Mouse (Mus musculus): ENCODE measurements around the gene Nfkbil1. TPM values are rescaled to one million over a fixed set of nuclear protein-coding genes. Genes with fewer than 3 reads are reported as not detected.
"Not testable (repeated sequence)": the region's sequence is repeated elsewhere in the genome, so short reads cannot be mapped to it uniquely, and the experiment has no call there.

The Nfkbil1 gene
- polyA plus RNA-seq, 1 experiment from 2014 or later, result 4.1 TPM

DNA sequence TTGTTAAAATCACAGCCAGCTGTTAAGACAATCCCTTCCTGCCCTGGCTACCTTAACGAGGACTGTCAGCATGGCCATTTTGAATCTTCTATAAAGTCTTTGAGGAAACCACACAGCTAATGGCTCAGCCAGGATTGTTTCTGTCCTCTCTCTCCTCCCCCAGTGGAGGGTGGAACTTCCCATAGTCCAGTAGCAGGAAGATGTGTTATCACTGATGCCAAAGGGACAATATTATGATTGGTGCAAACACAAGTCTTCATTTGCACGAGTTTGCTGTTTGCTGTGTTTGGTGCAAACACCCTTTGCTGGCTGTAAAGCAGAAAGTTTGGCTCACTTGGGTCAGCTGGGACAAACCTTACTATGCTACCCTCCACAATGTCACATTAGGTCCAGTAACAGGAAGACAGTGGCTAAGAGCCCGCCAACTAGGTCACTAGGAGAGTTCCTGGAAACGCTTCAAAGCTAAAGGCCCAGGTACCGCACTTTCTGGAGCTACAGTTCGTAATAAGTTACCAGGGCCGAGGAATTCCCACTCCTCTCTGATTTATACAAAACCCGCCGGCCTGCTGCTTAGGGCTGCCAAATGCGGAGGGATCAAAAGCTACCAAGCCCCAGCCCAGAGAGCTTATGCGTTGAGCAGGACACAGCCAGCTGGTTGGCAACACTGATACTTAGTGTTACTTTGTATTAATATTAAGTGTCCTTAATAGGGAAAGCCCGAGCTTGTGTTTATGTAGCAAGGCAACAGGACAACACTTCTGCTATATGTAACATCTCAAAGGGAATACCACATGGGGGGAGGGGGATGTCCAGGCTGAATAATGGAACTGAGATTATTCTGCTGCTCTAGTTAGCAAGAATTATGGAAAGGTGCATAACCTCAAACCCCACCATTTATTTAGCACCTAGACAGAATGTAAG lies 5.1 kb upstream of the Nfkbil1 start:
- WGBS (ENCODE audit: insufficient replicate concordance), result 32% methylated on average over 12 of the region's 12 CpGs
- TF ChIP-seq EP300 (IDR thresholded peaks at IDR 0.05; ENCODE audit: low read depth), result no peak
- TF ChIP-seq CTCF (IDR thresholded peaks at IDR 0.05; ENCODE audit: low read depth), result no peak
- Histone ChIP-seq H3K4me2 (ENCODE audit: low read depth, low read length) (peak overlapping the region; percentile 89), H3K27ac (ENCODE audit: low read depth) (peak overlapping the region; percentile 100), H3K36me3 (replicated peaks; ENCODE audit: insufficient read depth, low read length) (peaks cover 24% of the 10 kb centered on the region), H3K9ac (replicated peaks) (peak overlapping the region; percentile 97), H3K4me3 (ENCODE audit: low read depth, low read length) (peak overlapping the region; percentile 90), H3K4me1 (ENCODE audit: insufficient read depth) (peaks cover 38% of the 10 kb centered on the region), H3K27me3 (ENCODE audit: insufficient read depth, low read length) (no peaks in the 10 kb centered on the region), H3K9me3 (ENCODE audit: low read length) (no peaks in the 10 kb centered on the region)
- ATAC-seq, result no peak
- no peak for DNase-seq

DNA sequence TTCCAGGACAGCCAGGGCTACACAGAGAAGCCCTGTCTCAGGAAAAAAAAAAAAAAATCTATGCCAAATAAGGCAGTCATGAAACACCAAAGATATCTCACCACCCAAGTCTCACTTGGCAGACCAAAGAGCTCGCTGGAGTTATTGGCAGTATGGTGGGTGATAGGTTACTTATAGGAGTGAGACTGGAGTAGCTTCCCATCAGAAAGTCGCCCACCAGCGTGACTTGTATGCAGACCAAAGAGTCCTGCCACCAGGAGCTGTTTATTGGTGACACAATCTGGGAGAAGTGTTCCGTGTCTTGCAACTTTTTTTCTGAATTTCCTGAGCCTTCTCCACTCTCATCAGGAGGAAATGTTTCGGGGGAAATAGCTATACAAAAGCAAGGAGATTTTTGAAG lies 4.1 kb upstream of the Nfkbil1 start:
- DNase-seq (no peak), ATAC-seq (no peak)
- Histone ChIP-seq H3K27me3 (ENCODE audit: insufficient read depth, low read length) (no peaks in the 10 kb centered on the region), H3K4me1 (ENCODE audit: insufficient read depth) (peaks cover 37% of the 10 kb centered on the region), H3K27ac (ENCODE audit: low read depth) (no peak overlapping the region; the same call in 1 of the 2 replicates), H3K9ac (replicated peaks) (no peak overlapping the region), H3K4me2 (ENCODE audit: low read depth, low read length) (no peak overlapping the region), H3K9me3 (ENCODE audit: low read length) (no peaks in the 10 kb centered on the region), H3K4me3 (ENCODE audit: low read depth, low read length) (no peak overlapping the region), H3K36me3 (replicated peaks; ENCODE audit: insufficient read depth, low read length) (peaks cover 14% of the 10 kb centered on the region)
- 71% methylated on average over 5 of the region's 5 CpGs for WGBS (ENCODE audit: insufficient replicate concordance)
- TF ChIP-seq EP300 (IDR thresholded peaks at IDR 0.05; ENCODE audit: low read depth) (no peak), CTCF (IDR thresholded peaks at IDR 0.05; ENCODE audit: low read depth) (no peak)

DNA sequence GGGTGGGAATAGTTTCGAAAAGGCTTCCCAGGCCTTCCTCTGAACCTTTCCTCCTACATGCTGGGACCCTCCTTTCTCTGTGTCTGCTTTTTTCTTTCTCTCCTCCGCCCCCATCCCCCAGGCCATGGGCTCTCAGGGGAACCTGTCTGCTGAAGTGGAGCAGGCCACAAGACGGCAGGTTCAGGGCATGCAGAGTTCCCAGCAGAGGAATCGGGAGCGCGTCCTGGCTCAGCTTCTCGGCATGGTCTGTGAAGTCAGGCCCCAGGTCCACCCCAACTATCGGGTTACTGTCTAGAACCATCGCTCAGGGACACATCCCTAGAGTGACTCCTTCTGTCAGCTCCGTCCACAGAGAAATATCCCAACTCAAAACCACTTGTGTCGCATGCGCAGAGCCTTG lies 1.9 kb upstream of the Nfkbil1 start:
- ATAC-seq (no peak), DNase-seq (no peak)
- Histone ChIP-seq H3K4me3 (ENCODE audit: low read depth, low read length) (no peak overlapping the region), H3K4me2 (ENCODE audit: low read depth, low read length) (no peak overlapping the region), H3K27ac (ENCODE audit: low read depth) (no peak overlapping the region), H3K36me3 (replicated peaks; ENCODE audit: insufficient read depth, low read length) (peaks cover 3% of the 10 kb centered on the region; the same call in 1 of the 2 replicates), H3K27me3 (ENCODE audit: insufficient read depth, low read length) (no peaks in the 10 kb centered on the region), H3K9me3 (ENCODE audit: low read length) (no peaks in the 10 kb centered on the region), H3K4me1 (ENCODE audit: insufficient read depth) (peaks cover 33% of the 10 kb centered on the region), H3K9ac (replicated peaks) (no peak overlapping the region)
- TF ChIP-seq CTCF (IDR thresholded peaks at IDR 0.05; ENCODE audit: low read depth), result no peak
- no peak for TF ChIP-seq EP300 (IDR thresholded peaks at IDR 0.05; ENCODE audit: low read depth)
- 84% methylated on average over 12 of the region's 12 CpGs for WGBS (ENCODE audit: insufficient replicate concordance)

DNA sequence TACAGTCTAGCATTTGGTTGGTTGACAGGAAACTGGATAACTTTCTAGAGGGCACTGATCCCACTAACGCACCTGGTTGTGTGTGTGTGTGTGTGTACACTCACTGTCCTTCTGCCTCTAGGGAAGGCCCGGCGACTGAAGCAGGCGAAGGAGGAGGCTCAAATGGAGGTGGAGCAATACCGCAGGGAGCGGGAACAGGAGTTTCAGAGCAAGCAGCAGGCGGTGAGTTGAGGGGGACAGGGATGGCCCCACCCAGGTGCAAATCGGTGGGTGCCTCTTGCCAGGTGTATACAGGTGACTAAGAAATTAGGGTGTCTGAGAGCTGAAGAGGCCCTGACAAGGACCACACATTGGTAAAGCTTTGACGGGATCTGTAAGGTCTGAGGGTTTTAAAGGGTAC lies 1.4 kb upstream of the Nfkbil1 start:
- Histone ChIP-seq H3K4me3 (ENCODE audit: low read depth, low read length) (no peak overlapping the region), H3K27me3 (ENCODE audit: insufficient read depth, low read length) (no peaks in the 10 kb centered on the region), H3K9ac (replicated peaks) (no peak overlapping the region), H3K4me2 (ENCODE audit: low read depth, low read length) (no peak overlapping the region), H3K27ac (ENCODE audit: low read depth) (no peak overlapping the region), H3K4me1 (ENCODE audit: insufficient read depth) (peaks cover 37% of the 10 kb centered on the region), H3K36me3 (replicated peaks; ENCODE audit: insufficient read depth, low read length) (peaks cover 3% of the 10 kb centered on the region; the same call in 1 of the 2 replicates), H3K9me3 (ENCODE audit: low read length) (no peaks in the 10 kb centered on the region)
- TF ChIP-seq EP300 (IDR thresholded peaks at IDR 0.05; ENCODE audit: low read depth) (no peak), CTCF (IDR thresholded peaks at IDR 0.05; ENCODE audit: low read depth) (no peak)
- WGBS (ENCODE audit: insufficient replicate concordance), result 77% methylated on average over 9 of the region's 9 CpGs
- DNase-seq, result no peak
- ATAC-seq, result no peak

DNA sequence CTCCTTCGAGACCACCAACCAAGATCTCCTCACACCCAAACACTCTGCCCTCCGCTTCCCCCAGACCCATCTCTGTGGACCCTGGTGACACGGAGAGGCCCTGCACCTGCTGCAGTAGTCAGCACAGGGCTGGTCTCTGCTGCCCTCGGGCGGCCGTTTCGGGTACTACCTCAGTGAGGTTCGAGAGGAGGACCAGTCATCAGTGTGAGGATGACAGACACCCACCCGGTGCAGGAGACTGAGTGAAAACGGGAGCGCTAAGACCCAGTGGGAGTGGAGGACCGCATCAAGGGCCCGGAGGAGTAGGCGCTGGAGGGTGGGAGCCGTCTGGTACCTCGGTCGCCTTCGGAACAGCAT lies 776 bp upstream of the Nfkbil1 start:
- TF ChIP-seq CTCF (IDR thresholded peaks at IDR 0.05; ENCODE audit: low read depth) (peak; percentile 100), EP300 (IDR thresholded peaks at IDR 0.05; ENCODE audit: low read depth) (no peak)
- peaks cover 41% of the 10 kb centered on the region for H3K4me1 ChIP-seq (ENCODE audit: insufficient read depth)
- H3K36me3 ChIP-seq (replicated peaks; ENCODE audit: insufficient read depth, low read length), result peaks cover 3% of the 10 kb centered on the region; the same call in 1 of the 2 replicates
- peak overlapping the region; percentile 87 for H3K9ac ChIP-seq (replicated peaks)
- H3K27ac ChIP-seq (ENCODE audit: low read depth), result peak overlapping the region; percentile 91
- WGBS (ENCODE audit: insufficient replicate concordance), result 2% methylated on average over 18 of the region's 18 CpGs
- H3K9me3 ChIP-seq (ENCODE audit: low read length), result no peaks in the 10 kb centered on the region
- DNase-seq (peak; percentile 98), ATAC-seq (peak; percentile 69)
- H3K4me2 ChIP-seq (ENCODE audit: low read depth, low read length), result peak overlapping the region; percentile 73
- peak overlapping the region; percentile 74 for H3K4me3 ChIP-seq (ENCODE audit: low read depth, low read length)
- no peaks in the 10 kb centered on the region for H3K27me3 ChIP-seq (ENCODE audit: insufficient read depth, low read length)

DNA sequence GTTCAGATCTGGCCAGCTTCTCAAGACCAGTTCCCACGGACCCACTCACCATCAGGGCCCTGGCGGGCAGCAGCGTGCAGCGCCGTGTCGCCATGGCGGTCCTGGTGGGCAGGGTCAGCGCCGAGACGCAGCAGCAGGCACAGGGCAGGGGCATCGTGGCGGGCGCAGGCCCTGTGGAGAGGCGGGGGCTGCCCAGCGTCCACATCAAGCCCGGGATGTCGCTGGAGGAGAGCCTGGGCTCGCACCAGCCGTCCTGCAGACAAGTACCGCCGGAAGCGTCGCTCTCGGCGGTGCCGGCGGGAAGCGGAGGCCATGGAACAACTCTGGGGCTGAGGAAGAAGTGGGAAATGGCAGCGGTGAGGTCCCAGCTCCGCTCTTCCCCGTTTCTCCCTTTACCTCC lies 689 bp downstream of the Nfkbil1 start:
- Histone ChIP-seq H3K4me3 (ENCODE audit: low read depth, low read length) (peak overlapping the region; percentile 74), H3K36me3 (replicated peaks; ENCODE audit: insufficient read depth, low read length) (peaks cover 11% of the 10 kb centered on the region), H3K4me1 (ENCODE audit: insufficient read depth) (peaks cover 32% of the 10 kb centered on the region), H3K4me2 (ENCODE audit: low read depth, low read length) (peak overlapping the region; percentile 73), H3K27me3 (ENCODE audit: insufficient read depth, low read length) (no peaks in the 10 kb centered on the region), H3K9ac (replicated peaks) (peak overlapping the region; percentile 87), H3K9me3 (ENCODE audit: low read length) (no peaks in the 10 kb centered on the region), H3K27ac (ENCODE audit: low read depth) (peak overlapping the region; percentile 91)
- TF ChIP-seq CTCF (IDR thresholded peaks at IDR 0.05; ENCODE audit: low read depth) (0 out of 2 replicates have a peak, but pooled peaks have one; percentile 13), EP300 (IDR thresholded peaks at IDR 0.05; ENCODE audit: low read depth) (no peak)
- peak; percentile 66 for DNase-seq
- ATAC-seq, result peak; percentile 2; the same call in 1 of the 2 replicates
- 8% methylated on average over 30 of the region's 31 CpGs for WGBS (ENCODE audit: insufficient replicate concordance)

DNA sequence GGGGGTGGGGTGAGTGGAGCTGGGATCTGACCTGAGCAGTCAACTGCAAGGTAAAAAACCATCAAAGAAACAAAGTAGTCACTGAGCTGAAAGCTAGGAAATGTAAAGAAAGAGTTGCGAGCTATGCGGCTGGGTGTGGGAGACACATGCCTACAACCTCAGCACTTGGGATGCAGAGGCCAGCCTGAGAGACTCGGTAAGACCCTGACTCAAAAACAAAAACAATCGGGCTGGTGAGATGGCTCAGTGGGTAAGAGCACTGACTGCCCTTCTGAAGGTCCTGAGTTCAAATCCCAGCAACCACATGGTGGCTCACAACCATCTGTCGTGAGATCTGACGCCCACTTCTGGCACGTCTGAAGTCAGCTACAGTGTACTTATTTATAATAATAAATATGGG lies 1.5 kb downstream of the Nfkbil1 start:
- peak overlapping the region; percentile 91 for H3K27ac ChIP-seq (ENCODE audit: low read depth)
- not testable (repeated sequence) for DNase-seq; H3K27me3 ChIP-seq (ENCODE audit: insufficient read depth, low read length); ATAC-seq; H3K9me3 ChIP-seq (ENCODE audit: low read length)
- peaks cover 19% of the 10 kb centered on the region for H3K36me3 ChIP-seq (replicated peaks; ENCODE audit: insufficient read depth, low read length)
- 67% methylated on average over 7 of the region's 7 CpGs for WGBS (ENCODE audit: insufficient replicate concordance)
- peak overlapping the region; percentile 74 for H3K4me3 ChIP-seq (ENCODE audit: low read depth, low read length)
- peaks cover 32% of the 10 kb centered on the region for H3K4me1 ChIP-seq (ENCODE audit: insufficient read depth)
- peak overlapping the region; percentile 87; the same call in 1 of the 2 replicates for H3K9ac ChIP-seq (replicated peaks)
- peak overlapping the region; percentile 73 for H3K4me2 ChIP-seq (ENCODE audit: low read depth, low read length)

Data from liver, postnatal 0 days (tissue).